Mouse (Mus musculus): ENCODE results near the gene Snn. TPM values are rescaled to one million over a fixed set of nuclear protein-coding genes. Genes with fewer than 3 reads are reported as not detected.

The Snn gene
- total and polyA plus RNA-seq, 3 experiments: 34.0 to 93.8 (median 53.1) TPM

GRCm38 (mm10) chr16:11011939-11012338 is 48.8 kb upstream of the Snn start:
- H3K4me2 ChIP-seq (ENCODE audit: insufficient read depth, low read depth, poor library complexity, severe bottlenecking): peak overlapping the region; percentile 69
- H3K27ac ChIP-seq (ENCODE audit: insufficient read depth, low read depth): peak overlapping the region; percentile 98
- H3K9me3 ChIP-seq (replicated peaks; ENCODE audit: low read length): no peaks in the 10 kb centered on the region
- DNase-seq (ENCODE audit: extremely low read depth): no peak
- H3K4me3 ChIP-seq (replicated peaks in 1 of 3; ENCODE audit: low read depth in 2 of 3, low read length in 2 of 3, poor library complexity in 1 of 3): no peak overlapping the region
- H3K36me3 ChIP-seq (replicated peaks in 1 of 2; ENCODE audit: control insufficient read depth in 1 of 2, insufficient read depth in 1 of 2, low read length in 1 of 2): no peaks in the 10 kb centered on the region
- no peak for TF ChIP-seq USF2 (conservative IDR thresholded peaks at IDR 0.05; ENCODE audit: low read depth, low read length)
- no peak for TF ChIP-seq IRF4 (IDR thresholded peaks at IDR 0.05; ENCODE audit: low read depth, low read length)
- TF ChIP-seq KAT2A (IDR thresholded peaks at IDR 0.05; ENCODE audit: insufficient replicate concordance, low read length): no peak
- no peaks in the 10 kb centered on the region for H3K27me3 ChIP-seq (replicated peaks)
- dilution Hi-C loops (cut with MboI; ENCODE audit: extremely low pct_ligation_motif_present, extremely low pct_unique_long_range_greater_than_20kb, low sequenced_read_pairs) (no loop called here), in situ Hi-C loops (cut with MboI; ENCODE audit: low pct_ligation_motif_present, low pct_unique_long_range_greater_than_20kb, low sequenced_read_pairs) (no loop called here)
- peak overlapping the region; percentile 43 for H3K9ac ChIP-seq (ENCODE audit: insufficient read depth, low read depth)
- H3K79me2 ChIP-seq (replicated peaks; ENCODE audit: control insufficient read depth, extremely low read depth, insufficient read depth, poor library complexity, severe bottlenecking): no peaks in the 10 kb centered on the region
- H3K4me1 ChIP-seq (ENCODE audit: control insufficient read depth in 1 of 2, insufficient read depth in 2 of 2): peaks cover 36 to 89% of the 10 kb centered on the region in 2 experiments

GRCm38 (mm10) chr16:11012571-11013463 is 47.9 kb upstream of the Snn start:
- Histone ChIP-seq H3K79me2 (replicated peaks; ENCODE audit: control insufficient read depth, extremely low read depth, insufficient read depth, poor library complexity, severe bottlenecking) (no peaks in the 10 kb centered on the region), H3K9me3 (replicated peaks; ENCODE audit: low read length) (no peaks in the 10 kb centered on the region), H3K4me1 (ENCODE audit: control insufficient read depth in 1 of 2, insufficient read depth in 2 of 2) (peaks cover 40 to 87% of the 10 kb centered on the region in 2 experiments), H3K27me3 (replicated peaks) (no peaks in the 10 kb centered on the region), H3K27ac (ENCODE audit: insufficient read depth, low read depth) (peak overlapping the region; percentile 98), H3K4me2 (ENCODE audit: insufficient read depth, low read depth, poor library complexity, severe bottlenecking) (peak overlapping the region; percentile 69), H3K9ac (ENCODE audit: insufficient read depth, low read depth) (peak overlapping the region; percentile 70), H3K36me3 (replicated peaks in 1 of 2; ENCODE audit: control insufficient read depth in 1 of 2, insufficient read depth in 1 of 2, low read length in 1 of 2) (no peaks in the 10 kb centered on the region), H3K4me3 (replicated peaks in 1 of 3; ENCODE audit: low read depth in 2 of 3, low read length in 2 of 3, poor library complexity in 1 of 3) (peak overlapping the region; percentile 3 to 50 (median 40))
- dilution Hi-C loops (cut with MboI; ENCODE audit: extremely low pct_ligation_motif_present, extremely low pct_unique_long_range_greater_than_20kb, low sequenced_read_pairs) (no loop called here), in situ Hi-C loops (cut with MboI; ENCODE audit: low pct_ligation_motif_present, low pct_unique_long_range_greater_than_20kb, low sequenced_read_pairs) (no loop called here)
- TF ChIP-seq MAX (IDR thresholded peaks at IDR 0.05; ENCODE audit: low read length): 0 out of 2 replicates have a peak, but pooled peaks have one; percentile 28
- TF ChIP-seq SIN3A (IDR thresholded peaks at IDR 0.05; ENCODE audit: low read length): peak; percentile 83
- TF ChIP-seq CTCF (conservative IDR thresholded peaks at IDR 0.05 in 1 of 2, IDR thresholded peaks at IDR 0.05 in 1 of 2; ENCODE audit: low read depth in 2 of 2, low read length in 2 of 2): no peak
- peak; percentile 6; the same call in 1 of the 2 replicates for TF ChIP-seq JUND (conservative IDR thresholded peaks at IDR 0.05; ENCODE audit: low read depth, low read length)
- no peak for TF ChIP-seq ZKSCAN1 (IDR thresholded peaks at IDR 0.05; ENCODE audit: borderline replicate concordance, low read depth, low read length)
- TF ChIP-seq GABPA (IDR thresholded peaks at IDR 0.05; ENCODE audit: insufficient replicate concordance, low read depth, low read length): no peak
- no peak for TF ChIP-seq USF2 (conservative IDR thresholded peaks at IDR 0.05; ENCODE audit: low read depth, low read length)
- TF ChIP-seq ETS1 (conservative IDR thresholded peaks at IDR 0.05; ENCODE audit: low read depth, low read length): peak; percentile 96
- 0 out of 2 replicates have a peak, but pooled peaks have one; percentile 59 for TF ChIP-seq KAT2A (IDR thresholded peaks at IDR 0.05; ENCODE audit: insufficient replicate concordance, low read length)
- peak; percentile 58 for TF ChIP-seq POLR2A (IDR thresholded peaks at IDR 0.05; ENCODE audit: low read depth, low read length)
- TF ChIP-seq EP300 (IDR thresholded peaks at IDR 0.05; ENCODE audit: low read length): peak; percentile 76
- TF ChIP-seq MEF2A (IDR thresholded peaks at IDR 0.05; ENCODE audit: borderline replicate concordance, low read depth, low read length): peak; percentile 97
- TF ChIP-seq MAFK (IDR thresholded peaks at IDR 0.05; ENCODE audit: insufficient replicate concordance, low read length): peak; percentile 60; the same call in 1 of the 2 replicates
- peak; percentile 20 for TF ChIP-seq SMC3 (IDR thresholded peaks at IDR 0.05; ENCODE audit: low read depth, low read length)
- peak; percentile 87 for TF ChIP-seq IRF4 (IDR thresholded peaks at IDR 0.05; ENCODE audit: low read depth, low read length)
- peak; percentile 96 for TF ChIP-seq TCF12 (IDR thresholded peaks at IDR 0.05; ENCODE audit: low read depth, low read length)
- TF ChIP-seq BHLHE40 (IDR thresholded peaks at IDR 0.05; ENCODE audit: low read depth, low read length): peak; percentile 90
- peak; percentile 36; the same call in 1 of the 2 replicates for TF ChIP-seq USF1 (IDR thresholded peaks at IDR 0.05; ENCODE audit: low read depth, low read length)
- no peak for TF ChIP-seq NELFE (IDR thresholded peaks at IDR 0.05; ENCODE audit: low read depth, low read length)
- peak; percentile 98 for TF ChIP-seq ELF1 (IDR thresholded peaks at IDR 0.05; ENCODE audit: low read depth, low read length)
- TF ChIP-seq ZMIZ1 (IDR thresholded peaks at IDR 0.05; ENCODE audit: low read depth, low read length): peak; percentile 46; the same call in 1 of the 2 replicates
- peak; percentile 7 for TF ChIP-seq RAD21 (IDR thresholded peaks at IDR 0.05; ENCODE audit: low read depth, low read length)
- peak; percentile 91 for TF ChIP-seq CHD2 (IDR thresholded peaks at IDR 0.05; ENCODE audit: low read length)
- peak; percentile 75; the same call in 1 of the 2 replicates for TF ChIP-seq MAZ (IDR thresholded peaks at IDR 0.05; ENCODE audit: low read depth, low read length)
- TF ChIP-seq JUN (IDR thresholded peaks at IDR 0.05; ENCODE audit: insufficient read depth, low read depth, low read length): peak; percentile 43; the same call in 1 of the 2 replicates
- peak; percentile 69 for TF ChIP-seq HCFC1 (IDR thresholded peaks at IDR 0.05; ENCODE audit: low read depth, low read length)
- TF ChIP-seq CHD1 (IDR thresholded peaks at IDR 0.05; ENCODE audit: low read depth, low read length): no peak
- DNase-seq (ENCODE audit: extremely low read depth): peak; percentile 98

Data from CH12.LX (cell line).